Mouse (Mus musculus): ENCODE results near the gene Thoc5. TPM values are rescaled to one million over a fixed set of nuclear protein-coding genes. Genes with fewer than 3 reads are reported as not detected.

Thoc5 gene
- polyA plus RNA-seq, 3 experiments from 2014 or later: 32.7 to 43.7 (median 36.2) TPM

- no peak for ATAC-seq
These were observed 20.9 kb downstream of the Thoc5 start for GRCm38 (mm10) chr11:4916068-4916467.

- ATAC-seq: no peak
These were observed 26.2 kb downstream of the Thoc5 start for GRCm38 (mm10) chr11:4921281-4921680.

DNA sequence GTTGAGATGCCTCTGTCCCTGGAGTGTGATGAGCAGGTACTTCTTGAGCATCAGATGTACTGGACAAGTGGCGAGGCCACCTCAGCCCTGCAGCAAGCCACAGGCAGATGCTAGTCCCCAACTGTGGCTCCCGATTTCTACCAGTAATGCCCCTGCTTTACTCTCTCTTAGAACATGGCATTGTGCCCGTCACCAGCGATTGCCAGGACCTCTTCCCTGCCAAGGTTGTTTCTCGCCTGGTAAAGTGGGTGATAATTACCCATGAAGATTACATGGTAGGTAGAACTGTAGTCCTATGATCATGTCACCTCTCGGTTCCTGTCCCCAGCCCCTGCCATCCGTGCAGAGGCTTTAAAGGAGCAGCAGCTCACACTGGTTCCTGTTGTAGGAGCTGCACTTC lies 26.6 kb downstream of the Thoc5 start:
- ATAC-seq: no peak

- no peak for ATAC-seq
These were observed 32.1 kb downstream of the Thoc5 start for GRCm38 (mm10) chr11:4927224-4927623.

- ATAC-seq: no peak
These were observed 36.0 kb downstream of the Thoc5 start for GRCm38 (mm10) chr11:4931009-4931601.

DNA sequence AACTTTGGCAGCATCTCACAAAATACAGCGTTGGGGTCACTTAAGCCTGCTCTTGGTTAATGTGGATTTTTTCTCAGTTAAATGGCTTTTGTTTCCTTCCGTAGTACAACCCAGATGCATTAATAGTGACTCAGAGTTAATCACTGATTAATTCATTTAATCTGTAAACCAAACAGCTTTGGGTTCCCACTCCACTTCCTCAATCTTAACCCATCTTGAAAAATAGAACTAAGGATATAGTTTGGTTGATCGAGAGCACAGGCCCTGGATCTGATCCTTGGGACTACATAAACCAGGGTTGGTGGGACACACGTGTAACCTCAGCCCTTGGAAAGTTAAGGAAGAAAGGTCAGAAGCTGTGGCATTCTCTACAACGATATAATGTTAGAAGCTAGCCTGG lies 41.1 kb downstream of the Thoc5 start:
- no peak for ATAC-seq

- ATAC-seq: no peak
These were observed 51.4 kb downstream of the Thoc5 start for GRCm38 (mm10) chr11:4946530-4946929.

- peak; percentile 83 for ATAC-seq
These were observed 52.1 kb downstream of the Thoc5 start for GRCm38 (mm10) chr11:4946947-4947812.

- ATAC-seq: no peak
These were observed 52.7 kb downstream of the Thoc5 start, which contains the start of gene Nefh for GRCm38 (mm10) chr11:4947813-4948174. Gene Nefh (minus strand): TSS chr11:4948064.

DNA sequence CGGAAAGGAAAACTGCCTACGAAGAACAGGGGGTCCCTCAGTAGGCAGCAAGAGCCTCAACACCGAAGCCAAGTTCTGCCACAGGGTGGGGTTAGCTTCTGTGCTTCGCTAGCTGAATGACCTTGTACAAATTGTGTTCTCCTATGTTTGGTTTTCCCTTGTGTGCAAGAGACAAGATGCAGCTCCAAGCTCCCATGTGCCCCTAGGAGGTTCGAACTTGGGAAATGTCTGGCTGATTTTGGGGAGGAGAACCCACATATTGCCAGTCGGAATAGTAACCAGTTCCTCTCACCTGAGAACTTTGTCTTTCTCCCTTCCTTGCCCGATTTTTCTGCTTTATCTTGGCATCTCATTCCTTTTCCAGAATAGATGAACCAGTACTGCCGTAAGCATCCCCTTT lies 53.7 kb downstream of the Thoc5 start:
- no peak for ATAC-seq

DNA sequence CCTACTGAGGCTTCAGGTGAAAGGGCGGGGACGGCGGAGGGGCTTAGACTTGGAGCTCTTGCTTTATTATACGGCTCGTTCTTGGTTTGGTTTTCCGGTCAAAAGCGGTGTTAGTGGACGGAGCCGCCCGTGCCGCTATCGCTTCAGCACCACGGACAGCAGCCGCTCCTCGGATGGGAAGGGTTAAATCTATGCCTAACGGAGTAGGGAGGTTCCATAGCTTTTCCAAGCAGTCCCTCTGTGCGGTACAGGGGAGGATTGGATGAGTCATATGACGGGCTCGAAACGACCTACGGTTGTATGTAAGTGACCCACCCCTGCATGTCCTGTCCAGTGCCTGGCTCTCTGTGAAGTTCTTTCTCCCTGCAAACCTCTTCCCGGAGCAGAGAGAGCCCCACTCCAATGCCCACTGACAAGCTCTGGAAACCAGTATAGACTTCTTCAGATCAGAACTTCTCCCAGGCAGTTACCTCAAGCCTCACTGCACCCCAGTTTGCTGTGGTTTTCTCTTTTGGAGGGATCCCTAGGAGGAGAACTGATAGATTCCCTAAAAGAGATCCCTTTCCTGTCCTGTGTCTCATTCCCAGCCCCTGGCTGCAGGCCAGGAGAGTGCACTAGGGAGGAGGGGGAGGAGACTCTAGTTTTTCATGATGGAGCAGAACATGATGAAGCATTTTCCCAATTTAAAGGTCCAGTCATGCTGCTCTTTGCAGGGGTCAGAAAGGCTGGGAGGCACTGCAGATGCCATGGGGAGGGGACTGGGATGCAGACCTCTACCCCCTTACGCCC lies 54.3 kb downstream of the Thoc5 start:
- no peak for ATAC-seq

DNA sequence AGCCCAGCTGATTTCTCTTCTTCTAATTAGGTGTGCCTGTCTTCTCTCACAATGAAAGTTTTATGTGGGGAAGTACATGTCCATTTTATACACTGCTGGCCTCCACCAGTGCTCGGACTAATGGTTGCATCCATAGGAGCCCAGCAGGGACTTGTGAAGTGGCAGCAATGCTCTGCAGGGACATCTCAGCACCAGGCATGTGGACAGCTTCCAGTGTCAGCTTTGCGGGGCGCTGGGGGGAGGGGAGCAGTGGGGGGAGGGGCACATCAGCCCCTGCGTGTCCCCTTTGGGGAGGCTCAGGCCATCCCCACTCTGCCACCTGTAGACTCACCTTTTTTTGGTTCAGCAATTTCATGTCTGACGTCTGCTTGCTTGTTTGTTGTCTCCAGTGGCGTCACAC lies 58.3 kb downstream of the Thoc5 start:
- no peak for ATAC-seq

DNA sequence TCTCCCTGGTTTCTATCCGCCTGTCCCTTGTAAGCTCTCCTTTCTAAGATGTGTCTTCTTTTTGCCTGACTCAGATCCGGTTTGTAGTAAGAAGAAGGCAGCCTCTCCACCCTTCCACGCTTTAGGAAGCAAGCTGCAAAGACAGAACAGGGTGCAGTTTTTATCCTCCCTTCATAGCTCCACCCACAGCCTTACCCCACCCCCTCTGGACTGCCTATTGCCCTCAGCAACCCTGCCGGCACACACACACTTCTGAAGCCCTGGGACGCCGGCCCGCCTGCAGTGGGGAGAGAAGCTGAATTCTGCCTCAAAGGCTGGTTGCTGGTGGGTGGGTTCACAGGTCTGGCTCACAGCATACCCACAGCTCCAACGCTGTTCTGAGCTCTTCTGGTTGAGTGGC lies 58.8 kb downstream of the Thoc5 start:
- ATAC-seq: no peak

- ATAC-seq: no peak
These were observed 68.1 kb downstream of the Thoc5 start for GRCm38 (mm10) chr11:4963099-4963808.

DNA sequence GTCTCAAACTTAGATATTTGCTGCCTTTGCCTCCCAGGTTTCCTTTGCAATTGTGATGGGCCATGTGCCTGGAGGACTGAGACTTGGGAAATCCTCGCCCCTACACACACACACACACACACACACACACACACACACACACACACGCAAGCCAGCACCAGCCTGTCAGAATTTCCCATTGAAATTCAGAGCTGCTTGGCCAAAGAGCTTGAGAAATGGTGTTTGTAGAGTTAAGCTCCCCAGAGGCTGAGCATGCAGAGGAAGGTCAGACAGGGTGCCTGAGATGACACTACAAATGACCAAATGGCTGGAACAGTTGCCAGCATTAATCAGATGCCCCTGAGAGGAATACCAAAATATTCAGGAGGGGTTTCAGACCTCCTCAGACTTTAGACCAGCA lies 71.2 kb downstream of the Thoc5 start:
- ATAC-seq: no peak

DNA sequence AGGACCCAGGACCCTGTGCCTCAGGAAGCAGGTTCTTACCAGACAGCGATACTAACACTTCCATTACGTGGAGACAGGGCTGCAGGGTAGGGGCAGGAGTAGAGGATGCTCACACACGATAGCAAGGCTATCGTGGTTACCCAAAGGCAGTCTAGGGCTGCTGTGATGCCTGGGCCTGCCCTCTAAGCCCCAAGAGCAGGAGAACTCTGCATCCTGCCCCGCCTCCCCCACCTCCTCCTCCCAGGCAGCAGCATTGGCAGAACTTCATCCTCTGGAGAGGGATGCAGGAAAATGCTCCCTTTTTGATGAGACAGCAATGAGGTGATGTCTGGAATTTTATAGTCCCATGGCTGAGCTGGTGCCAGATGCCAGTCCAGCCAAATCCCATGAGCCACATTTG lies 71.8 kb downstream of the Thoc5 start:
- no peak for ATAC-seq

GRCm38 (mm10) chr11:4967549-4967948 lies 72.4 kb downstream of the Thoc5 start:
- no peak for ATAC-seq

DNA sequence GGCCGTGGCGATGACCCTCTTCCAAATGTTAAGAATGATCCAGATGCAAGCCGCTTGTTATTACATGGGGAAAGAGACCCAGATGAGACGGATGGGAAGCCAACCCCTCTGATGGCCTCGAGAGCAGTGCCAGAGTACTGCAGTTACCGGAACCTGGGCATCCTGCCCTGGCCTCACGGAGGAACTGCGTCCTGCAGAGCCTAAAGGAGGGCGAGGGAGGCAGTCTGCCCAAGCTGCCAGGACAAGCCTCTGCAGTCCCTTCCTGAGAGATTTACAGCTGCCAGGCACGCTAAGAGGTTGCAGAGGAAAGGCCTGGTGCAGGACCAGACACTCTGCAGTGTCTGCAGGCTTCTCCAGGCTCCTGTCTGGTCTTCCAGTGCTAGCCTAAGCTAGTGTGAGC lies 73.3 kb downstream of the Thoc5 start:
- ATAC-seq: no peak

- ATAC-seq: peak; percentile 63
These were observed 78.1 kb downstream of the Thoc5 start for GRCm38 (mm10) chr11:4972967-4973870.

DNA sequence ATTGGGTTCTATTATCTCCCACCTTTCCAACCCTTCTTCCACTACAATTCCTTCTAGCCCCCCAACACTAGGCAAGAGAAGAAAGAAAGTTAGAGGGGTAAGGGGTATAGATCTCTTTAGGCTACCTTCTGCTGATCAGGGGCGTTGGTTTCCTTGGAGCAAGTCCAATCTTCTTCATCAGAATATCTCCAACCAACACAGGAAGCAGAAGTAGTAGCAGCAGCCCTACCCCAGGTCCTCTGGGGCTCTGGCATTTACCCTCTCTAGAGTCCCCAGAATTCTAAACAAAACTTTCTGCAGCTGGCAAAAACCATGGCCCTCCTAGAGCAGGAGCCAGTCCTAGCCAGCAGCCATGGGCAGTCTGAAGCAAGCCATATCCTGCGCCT lies 78.7 kb downstream of the Thoc5 start:
- no peak for ATAC-seq

- no peak for ATAC-seq
These were observed 79.4 kb downstream of the Thoc5 start for GRCm38 (mm10) chr11:4974376-4975122.

All from inflammation-experienced regulatory T-cells, adult 6 months (primary cell).